Mouse (Mus musculus) heart, adult 2 months (tissue): Measurements from ENCODE around the gene Mtf2. TPM values are rescaled to one million over a fixed set of nuclear protein-coding genes. Genes with fewer than 3 reads are reported as not detected.

ENCODE experiments used
- DNase-seq, 2 experiments: peaks; one replicate each; pipeline ENCODE4 v3.0.0; 2021
- H3K27ac ChIP-seq: fragments of 200-600 bp; 2 replicates; pipeline ENCODE4 v1.8.1; 2022
- H3K27me3 ChIP-seq: fragments of 200-500 bp; 2 replicates; pipeline ENCODE4 v1.6.1; 2012; ENCODE audit warnings: mild to moderate bottlenecking, low read length, inconsistent platforms, mixed read lengths; ENCODE audit not compliant: control insufficient read depth, insufficient read depth
- H3K36me3 ChIP-seq: fragments of 200-500 bp; 2 replicates; pipeline ENCODE4 v1.6.1; 2012; ENCODE audit warnings: low read length, inconsistent platforms; ENCODE audit not compliant: control insufficient read depth, insufficient read depth
- H3K4me1 ChIP-seq: fragments of 200-500 bp; 2 replicates; pipeline ENCODE4 v1.6.1; 2011; ENCODE audit warnings: low read length; ENCODE audit not compliant: control insufficient read depth, insufficient read depth
- H3K4me3 ChIP-seq: fragments of 200-600 bp; 2 replicates; pipeline ENCODE4 v1.8.1; 2022
- H3K79me2 ChIP-seq: fragments of 200-500 bp; replicated peaks from 2 replicates; pipeline ENCODE4 v1.6.1; 2012; ENCODE audit warnings: mild to moderate bottlenecking, inconsistent platforms, low read length, moderate library complexity, mixed read lengths; ENCODE audit not compliant: control insufficient read depth, insufficient read depth
- H3K9ac ChIP-seq: fragments of 200-500 bp; 2 replicates; pipeline ENCODE4 v1.6.1; 2012; ENCODE audit warnings: low read depth, mild to moderate bottlenecking, control low read depth, inconsistent platforms, low read length, mixed read lengths
- CTCF ChIP-seq: fragments of 200-600 bp; IDR thresholded peaks from 2 replicates; pipeline ENCODE4 v1.8.1; 2022; ENCODE audit warnings: antibody characterized with exemption, mild to moderate bottlenecking, moderate library complexity
- EP300 ChIP-seq: fragments of 200-500 bp; IDR thresholded peaks from 2 replicates; pipeline ENCODE4 v1.6.1; 2011; ENCODE audit warnings: low read depth, low read length, control low read depth; ENCODE audit not compliant: insufficient read depth
- POLR2A ChIP-seq: fragments of 200-500 bp; IDR thresholded peaks from 2 replicates; pipeline ENCODE4 v1.6.1; 2011; ENCODE audit warnings: mild to moderate bottlenecking, low read depth, low read length, control low read depth; ENCODE audit not compliant: insufficient read depth
- WGBS: fragments of 180-500 bp; shearing (Covaris S2); methylation state at CpG from one replicate; pipeline ENCODE4 v1.1.7; 2018; 5-methylcytosine and 5-hydroxymethylcytosine counted together
- intact Hi-C: fragments of 180-260 bp; cut with DNase I; formaldehyde crosslinking; loops from one replicate; pipeline ENCODE4 v1.15.1; 2025
- polyA plus RNA-seq: library from polyadenylated mRNA; depleted of rRNA; stranded (reverse); fragments of >200 nt; gene quantifications from 2 replicates; pipeline ENCODE4 v1.2.3, GENCODE M21; 2012; rRNA removed
- total RNA-seq, 2 experiments: library from RNA; stranded (reverse); gene quantifications; 2 replicates each; pipeline ENCODE4 v1.2.3; 2021

Gene Mtf2
- total and polyA plus RNA-seq, 3 experiments, result 5.8 to 12.2 (median 10.7) TPM

- Histone ChIP-seq H3K36me3 (0 out of 2 replicates have a peak, but pooled peaks cover 2% of the 10 kb centered on the region), H3K27me3 (no peaks in the 10 kb centered on the region), H3K79me2 (peaks cover 1% of the 10 kb centered on the region; the same call in 1 of the 2 replicates), H3K4me3 (peak overlapping the region; percentile 94), H3K9ac (peak overlapping the region; percentile 89), H3K27ac (peak overlapping the region; percentile 95), H3K4me1 (peaks cover 3% of the 10 kb centered on the region)
- under 1% methylated on average over 32 of the region's 32 CpGs for WGBS
- TF ChIP-seq CTCF, result no peak
- TF ChIP-seq EP300, result no peak
- intact Hi-C loops, result loop anchor here (1.0 to 5.0 kb wide), 4 partner anchors 67 to 230 kb away; partner anchors contain the start of genes Dr1, Fam69a, Mtf2 and Rpl5
- peak; percentile 65 to 74 for DNase-seq
These were observed 66.5 kb downstream of the Mtf2 start for GRCm38 (mm10) chr5:108131849-108132440.

GRCm38 (mm10) chr5:108132441-108133243 is 67.2 kb downstream of the Mtf2 start, which contains the start of the genes Tmed5 and Ccdc18:
Gene Tmed5, minus strand, starts transcription at chr5:108132620.
Gene Ccdc18, plus strand, starts transcription at chr5:108132875.
- intact Hi-C loops, result loop anchor here (1.0 to 5.0 kb wide), 4 partner anchors 67 to 230 kb away; partner anchors contain the start of genes Dr1, Fam69a, Mtf2 and Rpl5
- peak within 1 kb of the TSS; percentile 95 for H3K27ac ChIP-seq
- H3K27me3 ChIP-seq, result no peaks in the 10 kb centered on the region
- peaks cover 1% of the 10 kb centered on the region; the same call in 1 of the 2 replicates for H3K79me2 ChIP-seq
- peak; percentile 80 for TF ChIP-seq POLR2A
- TF ChIP-seq EP300, result 0 out of 2 replicates have a peak, but pooled peaks have one; percentile 57
- peak; percentile 50 for TF ChIP-seq CTCF
- 0 out of 2 replicates have a peak, but pooled peaks cover 2% of the 10 kb centered on the region for H3K36me3 ChIP-seq
- peak within 1 kb of the TSS; percentile 94 for H3K4me3 ChIP-seq
- WGBS, result under 1% methylated on average over 65 of the region's 65 CpGs
- H3K4me1 ChIP-seq, result peaks cover 3% of the 10 kb centered on the region; the same call in 1 of the 2 replicates
- peak; percentile 98 to 99 for DNase-seq
- H3K9ac ChIP-seq, result peak within 1 kb of the TSS; percentile 89

- H3K9ac ChIP-seq, result no peak overlapping the region
- TF ChIP-seq EP300 (no peak), CTCF (no peak), POLR2A (no peak)
- H3K79me2 ChIP-seq, result no peaks in the 10 kb centered on the region
- no peak for DNase-seq
- no peaks in the 10 kb centered on the region for H3K36me3 ChIP-seq
- 92% methylated on average over 1 of the region's 1 CpGs for WGBS
- no peaks in the 10 kb centered on the region for H3K27me3 ChIP-seq
- no peak overlapping the region for H3K4me3 ChIP-seq
- intact Hi-C loops, result no loop called here
- no peaks in the 10 kb centered on the region for H3K4me1 ChIP-seq
- no peak overlapping the region for H3K27ac ChIP-seq
These were observed 87.1 kb downstream of the Mtf2 start for GRCm38 (mm10) chr5:108152592-108152991.

Other genes starting within 250 kb of the Mtf2 start
- not detected for gene Ube2d2b, start 235.6 kb upstream of the Mtf2 start, total RNA-seq
- 0.08 and 0.18 TPM in 2 replicates for gene Ube2d2b, start 235.6 kb upstream of the Mtf2 start, polyA plus RNA-seq
- 10 to 100 TPM; 20.5 to 21.7 TPM for gene Evi5, start 190.6 kb upstream of the Mtf2 start, total RNA-seq
- 7.4 and 11.6 TPM in 2 replicates for gene Evi5, start 190.6 kb upstream of the Mtf2 start, polyA plus RNA-seq
- gene Rpl5, start 165.2 kb upstream of the Mtf2 start, total RNA-seq, result 10 to 100 TPM; 29.2 to 31.4 TPM
- 12.5 and 20.4 TPM in 2 replicates for gene Rpl5, start 165.2 kb upstream of the Mtf2 start, polyA plus RNA-seq
- 10 to 100 TPM; 12.9 to 13.1 TPM for gene Fam69a, start 78.6 kb upstream of the Mtf2 start, total RNA-seq
- 1.5 and 2.8 TPM in 2 replicates for gene Fam69a, start 78.6 kb upstream of the Mtf2 start, polyA plus RNA-seq
- 10 to 100 TPM; 28.6 to 29.8 TPM for gene Tmed5, start 66.9 kb downstream of the Mtf2 start, total RNA-seq
- gene Tmed5, start 66.9 kb downstream of the Mtf2 start, polyA plus RNA-seq, result 20.2 and 32.4 TPM in 2 replicates
- gene Ccdc18, start 67.2 kb downstream of the Mtf2 start, total RNA-seq, result under 1 TPM; 0.18 to 0.39 TPM
- gene Ccdc18, start 67.2 kb downstream of the Mtf2 start, polyA plus RNA-seq, result not detected in 2 replicates
- 10 to 100 TPM; 19.9 to 20.3 TPM for gene Dr1, start 203.2 kb downstream of the Mtf2 start, total RNA-seq
- gene Dr1, start 203.2 kb downstream of the Mtf2 start, polyA plus RNA-seq, result 9.0 and 13.1 TPM in 2 replicates
- 10 to 100 TPM; 10.0 to 10.4 TPM for gene Pigg, start 246.9 kb downstream of the Mtf2 start, total RNA-seq
- 5.9 and 11.3 TPM in 2 replicates for gene Pigg, start 246.9 kb downstream of the Mtf2 start, polyA plus RNA-seq